Mouse (Mus musculus) lung, embryonic 16.5 days (tissue): ENCODE data around the gene Tnfrsf23. TPM values are rescaled to one million over a fixed set of nuclear protein-coding genes. Genes with fewer than 3 reads are reported as not detected.

Experiments
- ATAC-seq: fragments of 200-750 bp; cut with Nextera tagmentation; 2 replicates; pipeline ENCODE4 v1.8.0; 2017; ENCODE audit warnings: low read depth, mild to moderate bottlenecking, moderate library complexity
- H3K27ac ChIP-seq: fragments of 300-500 bp; sonication (generic); 2 replicates; pipeline ENCODE4 v1.5.1; 2014; ENCODE audit warnings: mild to moderate bottlenecking, control low read depth, low read length
- H3K27me3 ChIP-seq: fragments of 300-500 bp; sonication (generic); 2 replicates; pipeline ENCODE4 v1.6.1; 2014; ENCODE audit warnings: low read depth, low read length, mixed read lengths; ENCODE audit not compliant: control insufficient read depth, insufficient read depth
- H3K36me3 ChIP-seq: fragments of 300-500 bp; sonication (generic); 2 replicates; pipeline ENCODE4 v1.6.1; 2014; ENCODE audit warnings: low read length; ENCODE audit not compliant: control insufficient read depth, insufficient read depth
- H3K4me1 ChIP-seq: fragments of 300-500 bp; sonication (generic); replicated peaks from 2 replicates; pipeline ENCODE4 v1.6.1; 2014; ENCODE audit warnings: low read length, mixed read lengths; ENCODE audit not compliant: control insufficient read depth, insufficient read depth
- H3K4me2 ChIP-seq: fragments of 300-500 bp; sonication (generic); 2 replicates; pipeline ENCODE4 v1.6.1; 2014; ENCODE audit warnings: low read depth, low read length, control low read depth
- H3K4me3 ChIP-seq: fragments of 300-500 bp; sonication (generic); 2 replicates; pipeline ENCODE4 v1.5.1; 2014; ENCODE audit warnings: mild to moderate bottlenecking, low read length, control low read depth
- H3K9ac ChIP-seq: fragments of 300-500 bp; sonication (generic); 2 replicates; pipeline ENCODE4 v1.6.1; 2014; ENCODE audit warnings: low read length, control low read depth
- H3K9me3 ChIP-seq: fragments of 300-500 bp; sonication (generic); 2 replicates; pipeline ENCODE4 v1.6.1; 2016; ENCODE audit warnings: low read length; ENCODE audit not compliant: control insufficient read depth
- WGBS: fragments of 180-500 bp; shearing (Covaris S2); extraction: QIAGEN DNeasy Blood & Tissue Kit; methylation state at CpG from one replicate; pipeline ENCODE4 v1.1.7; 2014; 5-methylcytosine and 5-hydroxymethylcytosine counted together
- polyA plus RNA-seq: library from polyadenylated mRNA; unstranded; fragments of >200 nt; fragmentation: Nextera tagmentation; extraction: Ambion mirVana; gene quantifications from 2 replicates; pipeline ENCODE4 v1.2.1, GENCODE M21; 2015

The Tnfrsf23 gene
- polyA plus RNA-seq, 1 experiment from 2014 or later = 1.9 TPM

- ATAC-seq = no peak
- Histone ChIP-seq H3K4me1 (no peaks in the 10 kb centered on the region), H3K9ac (no peak overlapping the region), H3K27me3 (no peaks in the 10 kb centered on the region), H3K9me3 (no peaks in the 10 kb centered on the region), H3K36me3 (no peaks in the 10 kb centered on the region), H3K4me2 (no peak overlapping the region), H3K27ac (no peak overlapping the region), H3K4me3 (no peak overlapping the region)
- WGBS = 50% methylated on average over 10 of the region's 10 CpGs
These were observed 58.0 kb downstream of the Tnfrsf23 start for GRCm38 (mm10) chr7:143627555-143628286.

GRCm38 (mm10) chr7:143626178-143626577, 59.5 kb downstream of the Tnfrsf23 start:
- no peaks in the 10 kb centered on the region for H3K9me3 ChIP-seq
- WGBS = 45% methylated on average over 2 of the region's 2 CpGs
- H3K9ac ChIP-seq = no peak overlapping the region
- ATAC-seq = no peak
- H3K36me3 ChIP-seq = no peaks in the 10 kb centered on the region
- H3K27me3 ChIP-seq = no peaks in the 10 kb centered on the region
- no peak overlapping the region for H3K4me2 ChIP-seq
- H3K4me1 ChIP-seq = no peaks in the 10 kb centered on the region
- H3K4me3 ChIP-seq = no peak overlapping the region
- H3K27ac ChIP-seq = no peak overlapping the region

GRCm38 (mm10) chr7:143625151-143625550, 60.5 kb downstream of the Tnfrsf23 start:
- no peaks in the 10 kb centered on the region for H3K4me1 ChIP-seq
- no peaks in the 10 kb centered on the region for H3K27me3 ChIP-seq
- no peak overlapping the region for H3K27ac ChIP-seq
- H3K36me3 ChIP-seq = no peaks in the 10 kb centered on the region
- ATAC-seq = no peak
- H3K9me3 ChIP-seq = no peaks in the 10 kb centered on the region
- WGBS = 55% methylated on average over 5 of the region's 5 CpGs
- no peak overlapping the region for H3K9ac ChIP-seq
- no peak overlapping the region for H3K4me2 ChIP-seq
- no peak overlapping the region for H3K4me3 ChIP-seq

GRCm38 (mm10) chr7:143624561-143624960, 61.1 kb downstream of the Tnfrsf23 start:
- Histone ChIP-seq H3K27me3 (no peaks in the 10 kb centered on the region), H3K9ac (no peak overlapping the region), H3K27ac (no peak overlapping the region), H3K4me3 (no peak overlapping the region), H3K4me2 (no peak overlapping the region), H3K9me3 (no peaks in the 10 kb centered on the region), H3K36me3 (no peaks in the 10 kb centered on the region), H3K4me1 (no peaks in the 10 kb centered on the region)
- 67% methylated on average over 3 of the region's 3 CpGs for WGBS
- ATAC-seq = no peak

GRCm38 (mm10) chr7:143620951-143621350, 64.7 kb downstream of the Tnfrsf23 start:
- no peaks in the 10 kb centered on the region for H3K36me3 ChIP-seq
- H3K4me3 ChIP-seq = no peak overlapping the region
- no peaks in the 10 kb centered on the region for H3K27me3 ChIP-seq
- no peak overlapping the region for H3K4me2 ChIP-seq
- no peaks in the 10 kb centered on the region for H3K4me1 ChIP-seq
- no peak overlapping the region for H3K9ac ChIP-seq
- no peaks in the 10 kb centered on the region for H3K9me3 ChIP-seq
- H3K27ac ChIP-seq = no peak overlapping the region
- WGBS = 42% methylated on average over 1 of the region's 1 CpGs
- no peak for ATAC-seq

Other genes with a start within 250 kb of the Tnfrsf23 start
- gene Cdkn1c, start 224.8 kb downstream of the Tnfrsf23 start, polyA plus RNA-seq = 434 and 478 TPM in 2 replicates
- 3.5 and 5.4 TPM in 2 replicates for gene Slc22a18, start 212.1 kb downstream of the Tnfrsf23 start, polyA plus RNA-seq
- gene Phlda2, start 182.7 kb downstream of the Tnfrsf23 start, polyA plus RNA-seq = 5.4 and 6.2 TPM in 2 replicates
- gene Nap1l4, start 136.8 kb downstream of the Tnfrsf23 start, polyA plus RNA-seq = 225 and 227 TPM in 2 replicates
- gene Cars, start 85.8 kb downstream of the Tnfrsf23 start, polyA plus RNA-seq = 56.6 and 59.1 TPM in 2 replicates
- gene Tnfrsf26, start 57.1 kb downstream of the Tnfrsf23 start, polyA plus RNA-seq = 0.45 and 0.48 TPM in 2 replicates
- gene Tnfrsf22, start 36.2 kb downstream of the Tnfrsf23 start, polyA plus RNA-seq = 5.8 and 6.3 TPM in 2 replicates
- gene Osbpl5, start 71.1 kb upstream of the Tnfrsf23 start, polyA plus RNA-seq = 45.5 and 48.3 TPM in 2 replicates
- not detected in 2 replicates for gene Mrgprg, start 81.1 kb upstream of the Tnfrsf23 start, polyA plus RNA-seq
- 1.4 and 1.6 TPM in 2 replicates for gene Mrgpre, start 98.6 kb upstream of the Tnfrsf23 start, polyA plus RNA-seq
- gene Nadsyn1, start 137.0 kb upstream of the Tnfrsf23 start, polyA plus RNA-seq = 7.7 and 8.9 TPM in 2 replicates
- gene Dhcr7, start 137.3 kb upstream of the Tnfrsf23 start, polyA plus RNA-seq = 24.3 and 27.3 TPM in 2 replicates
- not detected in 2 replicates for gene Gm498, start 181.0 kb upstream of the Tnfrsf23 start, polyA plus RNA-seq